Mouse (Mus musculus) lung, postnatal 0 days (tissue): ENCODE measurements around the gene Ltbp2. TPM values are rescaled to one million over a fixed set of nuclear protein-coding genes. Genes with fewer than 3 reads are reported as not detected.

Experiments used
- ATAC-seq: fragments of 200-750 bp; cut with Nextera tagmentation; 2 replicates; pipeline ENCODE4 v1.8.0; 2017; ENCODE audit warnings: moderate library complexity
- DNase-seq: peaks from one replicate; pipeline ENCODE4 v3.0.0-alpha.2; 2016; ENCODE audit warnings: low spot score
- H3K27ac ChIP-seq: fragments of 300-500 bp; sonication (generic); 2 replicates; pipeline ENCODE4 v1.5.1; 2014; ENCODE audit warnings: antibody characterized with exemption, mild to moderate bottlenecking, low read length, mixed read lengths
- H3K27me3 ChIP-seq: fragments of 300-500 bp; sonication (generic); replicated peaks from 2 replicates; pipeline ENCODE4 v1.6.1; 2014; ENCODE audit warnings: low read length, mixed read lengths; ENCODE audit not compliant: insufficient read depth
- H3K36me3 ChIP-seq: fragments of 300-500 bp; sonication (generic); 2 replicates; pipeline ENCODE4 v1.6.1; 2014; ENCODE audit warnings: low read length, mixed read lengths; ENCODE audit not compliant: insufficient read depth
- H3K4me1 ChIP-seq: fragments of 300-500 bp; sonication (generic); 2 replicates; pipeline ENCODE4 v1.6.1; 2014; ENCODE audit warnings: antibody characterized with exemption, low read depth, low read length, mixed read lengths; ENCODE audit not compliant: insufficient read depth
- H3K4me2 ChIP-seq: fragments of 300-500 bp; sonication (generic); replicated peaks from 2 replicates; pipeline ENCODE4 v1.6.1; 2014; ENCODE audit warnings: low read depth, mild to moderate bottlenecking, low read length, moderate library complexity, mixed read lengths
- H3K4me3 ChIP-seq: fragments of 300-500 bp; sonication (generic); 2 replicates; pipeline ENCODE4 v1.5.1; 2014; ENCODE audit warnings: low read depth, low read length
- H3K9ac ChIP-seq: fragments of 300-500 bp; sonication (generic); replicated peaks from 2 replicates; pipeline ENCODE4 v1.6.1; 2014; ENCODE audit warnings: low read depth, mild to moderate bottlenecking
- H3K9me3 ChIP-seq: fragments of 300-500 bp; sonication (generic); 2 replicates; pipeline ENCODE4 v1.6.1; 2016; ENCODE audit warnings: low read length, mixed read lengths
- CTCF ChIP-seq: IDR thresholded peaks from 2 replicates; pipeline ENCODE4 v1.5.1; 2016; ENCODE audit warnings: antibody characterized with exemption, mild to moderate bottlenecking
- EP300 ChIP-seq: IDR thresholded peaks from 2 replicates; pipeline ENCODE4 v1.6.1; 2016; ENCODE audit warnings: antibody characterized with exemption, mild to moderate bottlenecking, control low read depth
- WGBS: fragments of 180-500 bp; shearing (Covaris S2); extraction: QIAGEN DNeasy Blood & Tissue Kit; methylation state at CpG from one replicate; pipeline ENCODE4 v1.1.7; 2014; 5-methylcytosine and 5-hydroxymethylcytosine counted together
- polyA plus RNA-seq: library from polyadenylated mRNA; unstranded; fragments of >200 nt; fragmentation: Nextera tagmentation; extraction: Ambion mirVana; gene quantifications from 2 replicates; pipeline ENCODE4 v1.2.1, GENCODE M21; 2015

The Ltbp2 gene
- polyA plus RNA-seq, 1 experiment from 2014 or later, result 22.4 TPM

DNA sequence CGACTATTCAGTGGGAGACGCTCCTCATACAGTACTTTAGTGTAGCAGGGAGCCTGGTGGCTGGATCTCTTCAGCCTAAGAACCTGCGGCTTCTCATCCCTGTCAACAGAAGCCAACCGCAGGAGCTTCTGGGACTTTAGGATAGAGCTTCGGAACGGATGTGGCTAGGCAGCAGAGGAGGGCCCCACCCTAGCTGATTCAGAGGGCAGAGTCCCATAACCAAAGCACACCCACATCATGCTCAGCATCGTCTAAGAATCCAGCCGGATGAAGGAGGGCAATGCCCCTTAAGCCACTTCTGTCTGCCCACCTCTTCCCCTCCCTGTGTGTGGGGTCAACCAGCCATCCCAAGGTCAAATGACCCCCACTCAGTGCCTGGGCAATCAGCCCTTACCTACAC lies 81.7 kb downstream of the Ltbp2 start:
- H3K36me3 ChIP-seq, result no peaks in the 10 kb centered on the region
- WGBS, result 88% methylated on average over 8 of the region's 8 CpGs
- no peak for TF ChIP-seq EP300
- no peak for TF ChIP-seq CTCF
- no peak overlapping the region for H3K4me2 ChIP-seq
- ATAC-seq, result no peak
- no peaks in the 10 kb centered on the region for H3K9me3 ChIP-seq
- H3K27ac ChIP-seq, result no peak overlapping the region
- no peak overlapping the region for H3K4me3 ChIP-seq
- no peak overlapping the region for H3K9ac ChIP-seq
- no peaks in the 10 kb centered on the region for H3K27me3 ChIP-seq
- no peaks in the 10 kb centered on the region for H3K4me1 ChIP-seq
- no peak for DNase-seq

GRCm38 (mm10) chr12:84792629-84793028 lies 83.7 kb downstream of the Ltbp2 start:
- DNase-seq (no peak), ATAC-seq (no peak)
- Histone ChIP-seq H3K9me3 (no peaks in the 10 kb centered on the region), H3K36me3 (no peaks in the 10 kb centered on the region), H3K4me3 (no peak overlapping the region), H3K4me2 (no peak overlapping the region), H3K27me3 (no peaks in the 10 kb centered on the region), H3K9ac (no peak overlapping the region), H3K27ac (no peak overlapping the region), H3K4me1 (no peaks in the 10 kb centered on the region)
- TF ChIP-seq EP300 (no peak), CTCF (no peak)
- WGBS, result 70% methylated on average over 4 of the region's 4 CpGs

GRCm38 (mm10) chr12:84790853-84791252 lies 85.5 kb downstream of the Ltbp2 start:
- 33% methylated on average over 10 of the region's 10 CpGs for WGBS
- no peak overlapping the region for H3K27ac ChIP-seq
- H3K9ac ChIP-seq, result no peak overlapping the region
- H3K27me3 ChIP-seq, result no peaks in the 10 kb centered on the region
- H3K36me3 ChIP-seq, result no peaks in the 10 kb centered on the region
- no peaks in the 10 kb centered on the region for H3K4me1 ChIP-seq
- no peak for DNase-seq
- TF ChIP-seq EP300 (no peak), CTCF (no peak)
- no peak for ATAC-seq
- no peak overlapping the region for H3K4me3 ChIP-seq
- H3K4me2 ChIP-seq, result no peak overlapping the region
- no peaks in the 10 kb centered on the region for H3K9me3 ChIP-seq

DNA sequence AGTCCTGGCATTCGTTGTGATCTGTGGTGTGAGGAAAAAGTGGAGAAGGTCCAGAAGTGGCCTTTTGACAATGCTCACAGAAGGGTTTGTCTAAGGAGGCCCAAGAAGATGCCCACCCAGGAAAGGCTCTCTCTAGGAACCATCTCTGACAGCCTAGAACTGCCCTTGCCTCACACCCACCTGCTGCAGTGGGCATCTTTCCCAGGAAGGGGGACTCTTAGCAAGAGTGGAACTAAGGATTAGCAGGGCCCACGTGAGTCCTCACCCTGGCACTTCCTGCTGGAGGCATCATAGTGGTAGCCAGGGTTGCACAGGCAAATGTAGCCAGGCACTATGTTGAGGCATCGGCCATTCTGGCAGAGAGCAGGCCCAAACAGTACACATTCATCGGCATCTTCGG lies 90.2 kb downstream of the Ltbp2 start:
- H3K27me3 ChIP-seq, result no peaks in the 10 kb centered on the region
- no peaks in the 10 kb centered on the region for H3K9me3 ChIP-seq
- H3K9ac ChIP-seq, result no peak overlapping the region
- H3K4me3 ChIP-seq, result no peak overlapping the region
- H3K27ac ChIP-seq, result no peak overlapping the region
- TF ChIP-seq EP300 (no peak), CTCF (no peak)
- no peaks in the 10 kb centered on the region for H3K36me3 ChIP-seq
- DNase-seq, result no peak
- ATAC-seq, result no peak
- peaks cover 10% of the 10 kb centered on the region; the same call in 1 of the 2 replicates for H3K4me1 ChIP-seq
- H3K4me2 ChIP-seq, result no peak overlapping the region
- WGBS, result 47% methylated on average over 5 of the region's 5 CpGs

DNA sequence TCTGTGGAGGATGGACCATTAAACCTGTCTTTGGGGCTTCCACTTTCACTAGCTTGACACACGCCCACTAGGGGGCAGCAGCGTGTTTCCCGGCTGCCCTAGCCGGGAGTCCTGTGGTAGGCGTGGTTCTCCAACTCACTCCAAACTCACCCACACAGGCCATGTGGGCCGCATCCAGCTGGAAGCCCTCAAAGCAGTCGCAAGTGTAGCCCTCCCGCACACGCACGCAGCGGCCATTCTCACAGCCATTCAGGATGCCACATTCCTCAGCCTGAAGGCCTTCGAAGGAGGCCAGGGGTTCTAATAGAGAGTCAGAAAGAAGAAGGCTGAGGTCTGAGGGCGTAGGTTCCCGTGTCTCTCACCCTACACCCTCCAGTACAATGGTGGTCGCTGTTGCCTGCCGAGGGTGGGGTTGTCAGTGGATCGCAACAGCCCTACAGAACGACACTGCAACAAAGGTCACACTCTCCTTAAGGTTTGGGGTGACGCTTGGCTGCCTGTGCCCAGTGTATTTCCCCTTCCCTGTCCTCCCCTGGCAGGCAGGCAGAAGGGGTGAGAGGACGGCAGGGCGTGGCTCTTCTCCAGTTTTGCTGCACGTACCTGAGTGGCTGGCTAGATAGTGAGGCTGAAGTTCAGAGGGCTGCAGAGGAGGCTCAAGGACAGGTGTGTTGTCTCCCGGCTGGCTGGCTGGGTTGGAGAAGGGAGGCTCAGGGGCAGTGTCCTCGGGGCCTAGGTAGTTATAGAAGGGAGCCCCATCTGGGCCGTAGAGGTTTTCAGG lies 91.5 kb downstream of the Ltbp2 start:
- Histone ChIP-seq H3K36me3 (no peaks in the 10 kb centered on the region), H3K4me3 (no peak overlapping the region), H3K27ac (no peak overlapping the region), H3K27me3 (no peaks in the 10 kb centered on the region), H3K4me1 (peaks cover 10% of the 10 kb centered on the region; the same call in 1 of the 2 replicates), H3K9ac (no peak overlapping the region), H3K9me3 (no peaks in the 10 kb centered on the region), H3K4me2 (peak overlapping the region; percentile 17; the same call in 1 of the 2 replicates)
- DNase-seq (peak; percentile 94), ATAC-seq (peak; percentile 85)
- TF ChIP-seq EP300, result no peak
- TF ChIP-seq CTCF, result peak; percentile 97
- 21% methylated on average over 25 of the region's 25 CpGs for WGBS

DNA sequence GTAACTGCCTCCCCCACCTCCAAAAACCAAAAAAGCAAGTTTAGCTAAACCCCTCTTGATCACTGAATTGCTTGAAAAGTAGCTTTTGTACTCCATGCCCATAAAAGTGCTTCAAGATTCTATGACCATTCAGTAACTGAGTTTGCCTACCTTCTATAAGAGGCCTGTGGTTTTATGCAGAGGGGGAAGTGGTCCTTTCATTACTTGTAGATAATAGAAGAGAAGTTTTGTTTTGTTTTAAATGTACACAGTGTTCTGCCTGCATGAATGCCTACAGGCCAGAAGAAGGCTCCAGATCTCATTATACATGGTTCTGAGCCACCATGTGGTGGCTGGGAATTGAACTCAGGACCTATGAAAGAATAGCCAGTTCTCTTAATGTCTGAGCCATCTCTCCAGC lies 100.1 kb downstream of the Ltbp2 start:
- no peak overlapping the region for H3K27ac ChIP-seq
- H3K36me3 ChIP-seq, result no peaks in the 10 kb centered on the region
- no peak overlapping the region for H3K4me3 ChIP-seq
- ATAC-seq (no peak), DNase-seq (peak; percentile 62)
- no peak overlapping the region for H3K4me2 ChIP-seq
- peak; percentile 26; the same call in 1 of the 2 replicates for TF ChIP-seq EP300
- TF ChIP-seq CTCF, result no peak
- H3K9ac ChIP-seq, result no peak overlapping the region
- no peaks in the 10 kb centered on the region for H3K9me3 ChIP-seq
- H3K4me1 ChIP-seq, result peaks cover 5% of the 10 kb centered on the region; the same call in 1 of the 2 replicates
- H3K27me3 ChIP-seq, result no peaks in the 10 kb centered on the region
